Mouse (Mus musculus) cerebellum, adult 2 months (tissue): ENCODE results near the gene Cirbp. TPM values are rescaled to one million over a fixed set of nuclear protein-coding genes. Genes with fewer than 3 reads are reported as not detected.

ENCODE experiments used
- DNase-seq, 2 experiments: peaks; one replicate each; pipeline ENCODE4 v3.0.0; 2021
- H3K27ac ChIP-seq: fragments of 200-500 bp; 2 replicates; pipeline ENCODE4 v1.5.1; 2012; ENCODE audit warnings: low read length, control low read depth, inconsistent platforms; ENCODE audit not compliant: insufficient read depth
- H3K27me3 ChIP-seq: fragments of 200-500 bp; 2 replicates; pipeline ENCODE4 v1.6.1; 2012; ENCODE audit warnings: inconsistent platforms, mild to moderate bottlenecking, low read length, moderate library complexity; ENCODE audit not compliant: control insufficient read depth, insufficient read depth
- H3K4me1 ChIP-seq: fragments of 200-500 bp; 2 replicates; pipeline ENCODE4 v1.6.1; 2011; ENCODE audit warnings: low read length; ENCODE audit not compliant: control insufficient read depth, insufficient read depth
- H3K4me3 ChIP-seq: fragments of 200-500 bp; replicated peaks from 2 replicates; pipeline ENCODE3; 2011; ENCODE audit warnings: mild to moderate bottlenecking, low read depth, low read length, control low read depth; ENCODE audit not compliant: insufficient read depth
- CTCF ChIP-seq: fragments of 200-500 bp; IDR thresholded peaks from 2 replicates; pipeline ENCODE4 v1.5.1; 2011; ENCODE audit warnings: low read depth, mild to moderate bottlenecking, control low read depth, low read length, moderate library complexity, borderline replicate concordance; ENCODE audit not compliant: insufficient read depth
- POLR2A ChIP-seq: fragments of 200-500 bp; IDR thresholded peaks from 2 replicates; pipeline ENCODE4 v1.6.1; 2011; ENCODE audit warnings: low read length, control low read depth, borderline replicate concordance; ENCODE audit not compliant: insufficient read depth
- WGBS: fragments of 180-500 bp; shearing (Covaris S2); methylation state at CpG from one replicate; pipeline ENCODE4 v1.1.7; 2018; 5-methylcytosine and 5-hydroxymethylcytosine counted together
- polyA plus RNA-seq: library from polyadenylated mRNA; depleted of rRNA; stranded (reverse); fragments of >200 nt; gene quantifications from 2 replicates; pipeline ENCODE4 v1.2.3, GENCODE M21; 2012

Gene Cirbp
- polyA plus RNA-seq, 1 experiment = 240 TPM

DNA sequence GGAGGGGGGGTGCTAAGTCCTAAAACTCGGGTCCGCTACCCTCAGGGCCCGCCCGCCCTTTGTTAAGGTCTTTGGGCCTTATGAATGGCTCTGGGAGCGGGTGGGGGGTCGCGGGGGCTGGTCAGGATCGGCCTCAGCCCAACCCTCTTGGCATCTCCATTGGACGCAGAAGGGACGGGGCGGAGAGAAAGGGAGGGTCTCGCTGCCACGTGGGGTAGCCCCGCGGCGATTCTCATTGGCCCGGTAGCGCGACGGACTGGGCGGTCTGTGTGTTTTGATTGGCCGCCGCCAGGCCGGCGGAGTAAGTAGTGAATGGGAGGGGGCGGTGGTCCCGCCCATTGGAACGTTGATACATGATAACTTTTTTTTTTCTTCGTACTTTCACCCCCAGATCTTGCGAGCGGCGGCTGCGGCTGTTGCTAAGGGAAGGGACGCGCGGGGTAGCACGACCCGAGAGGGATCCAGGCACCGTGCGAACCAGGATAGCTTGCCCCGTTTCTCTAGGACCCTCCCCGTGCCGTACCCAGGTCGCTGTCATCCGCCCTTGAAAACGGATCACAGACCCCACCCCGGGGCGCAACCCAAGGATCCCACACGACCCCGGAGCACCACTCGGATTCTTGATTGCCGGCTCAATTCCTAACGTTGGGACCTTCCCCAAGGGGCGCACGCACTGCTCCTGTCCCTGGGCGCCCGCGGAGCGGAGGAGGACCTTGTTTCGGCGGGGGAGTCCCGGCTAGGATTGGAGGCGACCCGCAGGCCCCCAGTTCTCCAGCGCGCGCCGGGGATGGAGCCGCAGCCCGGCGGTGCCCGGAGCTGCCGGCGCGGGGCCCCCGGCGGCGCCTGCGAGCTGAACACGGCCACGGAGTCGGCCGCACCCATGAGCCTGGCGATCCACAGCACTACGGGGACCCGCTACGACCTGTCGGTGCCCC lies 16.2 kb upstream of the Cirbp start:
- TF ChIP-seq POLR2A = peak; percentile 12; the same call in 1 of the 2 replicates
- TF ChIP-seq CTCF = no peak
- under 1% methylated on average over 86 of the region's 88 CpGs for WGBS
- Histone ChIP-seq H3K27ac (peak overlapping the region; percentile 93), H3K4me1 (peaks cover 45% of the 10 kb centered on the region), H3K27me3 (no peaks in the 10 kb centered on the region), H3K4me3 (peak overlapping the region; percentile 80)
- DNase-seq = peak; percentile 96 to 99

GRCm38 (mm10) chr10:80150226-80151210 lies 15.3 kb upstream of the Cirbp start:
- no peaks in the 10 kb centered on the region for H3K27me3 ChIP-seq
- peak; percentile 66 to 76 for DNase-seq
- H3K4me1 ChIP-seq = peaks cover 38% of the 10 kb centered on the region
- WGBS = under 1% methylated on average over 70 of the region's 71 CpGs
- H3K27ac ChIP-seq = peak overlapping the region; percentile 68
- H3K4me3 ChIP-seq = peak overlapping the region; percentile 80
- TF ChIP-seq CTCF (no peak), POLR2A (peak; percentile 23; the same call in 1 of the 2 replicates)

- peaks cover 31% of the 10 kb centered on the region for H3K4me1 ChIP-seq
- H3K27me3 ChIP-seq = no peaks in the 10 kb centered on the region
- peak overlapping the region; percentile 80 for H3K4me3 ChIP-seq
- H3K27ac ChIP-seq = peak overlapping the region; percentile 68
- TF ChIP-seq POLR2A = no peak
- no peak for TF ChIP-seq CTCF
- DNase-seq = peak in 1 of 2 experiments; percentile 61
- 7% methylated on average over 26 of the region's 26 CpGs for WGBS
These were observed 14.4 kb upstream of the Cirbp start for GRCm38 (mm10) chr10:80151211-80152034.

- Histone ChIP-seq H3K27ac (peak overlapping the region; percentile 68), H3K4me1 (peaks cover 22% of the 10 kb centered on the region), H3K27me3 (no peaks in the 10 kb centered on the region), H3K4me3 (no peak overlapping the region)
- peak in 1 of 2 experiments; percentile 53 for DNase-seq
- 15% methylated on average over 15 of the region's 15 CpGs for WGBS
- TF ChIP-seq CTCF (no peak), POLR2A (no peak)
These were observed 13.5 kb upstream of the Cirbp start for GRCm38 (mm10) chr10:80152071-80152872.

GRCm38 (mm10) chr10:80152873-80153260 lies 12.9 kb upstream of the Cirbp start:
- no peak for DNase-seq
- 29% methylated on average over 3 of the region's 3 CpGs for WGBS

GRCm38 (mm10) chr10:80153713-80154112 lies 12.1 kb upstream of the Cirbp start:
- 73% methylated on average over 19 of the region's 19 CpGs for WGBS

More at GRCm38 (mm10) chr10:80152873-80153260, 12.9 kb upstream of the Cirbp start:
- TF ChIP-seq CTCF (no peak), POLR2A (no peak)
- H3K4me3 ChIP-seq = no peak overlapping the region
- no peaks in the 10 kb centered on the region for H3K27me3 ChIP-seq
- peak overlapping the region; percentile 22; the same call in 1 of the 2 replicates for H3K27ac ChIP-seq
- peaks cover 19% of the 10 kb centered on the region for H3K4me1 ChIP-seq

More at GRCm38 (mm10) chr10:80153713-80154112, 12.1 kb upstream of the Cirbp start:
- no peak overlapping the region for H3K4me3 ChIP-seq
- H3K27me3 ChIP-seq = no peaks in the 10 kb centered on the region
- DNase-seq = no peak
- TF ChIP-seq CTCF (no peak), POLR2A (no peak)
- peaks cover 19% of the 10 kb centered on the region for H3K4me1 ChIP-seq
- H3K27ac ChIP-seq = no peak overlapping the region
